Mouse (Mus musculus): ENCODE data around the gene Aspa.
"Not testable (repeated sequence)": the region's sequence is repeated elsewhere in the genome, so short reads cannot be mapped to it uniquely, and the experiment has no call there.

Aspa gene

GRCm38 (mm10) chr11:73329442-73329841 lies at the start of gene Aspa, which contains the start of the genes Gm49340 and Spata22:
TSS of gene Aspa (minus strand) at chr11:73329596.
TSS of gene Gm49340 (plus strand) at chr11:73329741.
TSS of gene Spata22 (plus strand) at chr11:73329741.
- no peak for DNase-seq

GRCm38 (mm10) chr11:73370946-73371345 lies 41.5 kb upstream of the Aspa start, which contains the start of gene Olfr376:
TSS of gene Olfr376 (plus strand) at chr11:73371246.
- no peak for DNase-seq

GRCm38 (mm10) chr11:73350483-73350882 lies 21.1 kb upstream of the Aspa start, which contains the start of gene Olfr20:
TSS of gene Olfr20 (plus strand) at chr11:73350783.
- DNase-seq = no peak

GRCm38 (mm10) chr11:73336919-73337318 lies 7.5 kb upstream of the Aspa start:
- DNase-seq = no peak

- DNase-seq = no peak
Observed at GRCm38 (mm10) chr11:73333357-73333756, 4.0 kb upstream of the Aspa start.

GRCm38 (mm10) chr11:73327361-73327760 lies 2.0 kb downstream of the Aspa start:
- no peak for DNase-seq

- peak; percentile 74 to 89 for DNase-seq
Observed at GRCm38 (mm10) chr11:73326485-73326886, 2.9 kb downstream of the Aspa start.

GRCm38 (mm10) chr11:73323906-73324830 lies 5.2 kb downstream of the Aspa start:
- peak in 1 of 2 experiments; percentile 29 for DNase-seq

- not testable (repeated sequence) for DNase-seq
Observed at GRCm38 (mm10) chr11:73321064-73321463, 8.3 kb downstream of the Aspa start.

- not testable (repeated sequence) for DNase-seq
Observed at GRCm38 (mm10) chr11:73318581-73318980, 10.8 kb downstream of the Aspa start.

- DNase-seq = no peak
Observed at GRCm38 (mm10) chr11:73315961-73316360, 13.4 kb downstream of the Aspa start.

GRCm38 (mm10) chr11:73303123-73303522 lies 26.3 kb downstream of the Aspa start:
- no peak for DNase-seq

- DNase-seq = no peak
Observed at GRCm38 (mm10) chr11:73289621-73290020, 39.8 kb downstream of the Aspa start.

GRCm38 (mm10) chr11:73284351-73284750 lies 45.0 kb downstream of the Aspa start:
- no peak for DNase-seq

GRCm38 (mm10) chr11:73283926-73284325 lies 45.5 kb downstream of the Aspa start:
- no peak for DNase-seq

GRCm38 (mm10) chr11:73283369-73283768 lies 46.0 kb downstream of the Aspa start:
- DNase-seq = peak; percentile 19 to 56

GRCm38 (mm10) chr11:73281528-73282027 lies 47.8 kb downstream of the Aspa start:
- DNase-seq = peak; percentile 67 to 78

- DNase-seq = no peak
Observed at GRCm38 (mm10) chr11:73280710-73281109, 48.7 kb downstream of the Aspa start.

GRCm38 (mm10) chr11:73274821-73275220 lies 54.6 kb downstream of the Aspa start:
- no peak for DNase-seq

- no peak for DNase-seq
Observed at GRCm38 (mm10) chr11:73267267-73267666, 62.1 kb downstream of the Aspa start, which contains the start of gene Trpv3. TSS of gene Trpv3 (plus strand) at chr11:73267388.

- no peak for DNase-seq
Observed at GRCm38 (mm10) chr11:73261385-73261784, 68.0 kb downstream of the Aspa start.

GRCm38 (mm10) chr11:73260457-73260856 lies 68.9 kb downstream of the Aspa start:
- DNase-seq = no peak

GRCm38 (mm10) chr11:73258664-73259063 lies 70.7 kb downstream of the Aspa start:
- DNase-seq = no peak
